Mouse (Mus musculus): ENCODE data around the gene Olfr60. TPM values are rescaled to one million over a fixed set of nuclear protein-coding genes. Genes with fewer than 3 reads are reported as not detected.

Gene Olfr60
- total RNA-seq (2021): not detected

DNA sequence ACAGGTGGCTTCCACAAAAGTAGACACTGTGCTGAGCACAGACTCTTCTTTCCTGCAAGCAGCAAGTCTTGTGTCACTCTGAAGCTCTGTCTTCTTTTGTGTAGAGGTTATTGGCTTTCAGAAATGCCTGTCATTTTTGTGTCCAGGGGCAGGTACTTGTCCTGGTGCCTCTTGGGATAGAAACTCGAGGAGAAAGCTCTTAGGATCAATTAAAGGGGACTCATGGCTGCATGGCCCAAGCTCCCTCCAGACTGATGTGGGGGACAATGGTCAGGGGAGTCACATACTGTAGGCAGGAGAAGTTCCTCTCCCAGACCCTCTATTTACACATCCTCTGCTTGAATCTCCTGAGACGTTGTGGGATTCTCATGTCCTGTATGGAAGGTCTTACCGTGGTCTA lies at the start of gene Olfr60:
Gene Olfr60 (minus strand): TSS at position 101 of the 400 bp plus-strand sequence.
- DNase-seq (ENCODE audit: low spot score in 2 of 2): no peak
- intact Hi-C loops (cut with DNase I): no loop called here

DNA sequence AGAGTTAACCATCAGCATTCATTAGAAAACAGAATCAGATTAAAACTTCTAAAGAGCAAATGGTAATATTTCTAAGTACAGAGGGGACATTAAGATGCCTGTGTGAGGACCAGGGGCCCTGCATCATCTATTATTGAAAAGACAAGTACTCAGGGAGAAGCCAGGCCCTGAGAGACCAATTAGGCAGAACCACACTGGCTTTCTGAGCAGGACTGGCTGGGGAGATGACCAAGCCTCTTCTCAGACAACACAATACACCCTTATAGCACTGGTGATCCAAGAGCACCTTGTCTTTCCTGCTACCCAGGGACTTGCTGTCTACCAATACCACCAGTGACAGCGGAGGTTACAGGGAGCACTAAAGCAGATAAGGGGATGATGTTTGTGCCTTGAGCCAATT lies 41.3 kb upstream of the Olfr60 start, which contains the start of gene Olfr531:
Gene Olfr531 (minus strand): TSS at position 101 of the 400 bp plus-strand sequence.
- intact Hi-C loops (cut with DNase I): no loop called here
- no peak for DNase-seq (ENCODE audit: low spot score in 2 of 2)

DNA sequence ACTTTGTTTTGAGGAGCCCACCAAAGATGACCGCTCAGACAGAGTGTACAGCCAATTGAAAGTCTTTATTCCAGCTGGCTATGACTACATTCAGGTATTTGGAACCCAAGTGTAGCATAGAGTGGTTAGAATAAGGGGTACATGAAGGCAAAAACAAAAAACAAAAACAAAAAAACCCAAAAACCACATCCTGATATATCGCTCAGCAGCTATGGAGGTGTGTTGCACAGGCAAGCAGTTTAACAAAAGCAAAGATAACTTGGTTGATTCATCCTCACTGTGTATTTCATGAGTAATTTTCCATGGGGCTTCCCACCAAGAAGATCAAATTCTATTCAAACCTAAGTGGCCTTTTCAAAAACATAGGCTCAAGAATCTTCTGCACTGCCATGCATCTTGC lies 15.4 kb upstream of the Olfr60 start:
- intact Hi-C loops (cut with DNase I): no loop called here
- DNase-seq (ENCODE audit: low spot score in 2 of 2): no peak

DNA sequence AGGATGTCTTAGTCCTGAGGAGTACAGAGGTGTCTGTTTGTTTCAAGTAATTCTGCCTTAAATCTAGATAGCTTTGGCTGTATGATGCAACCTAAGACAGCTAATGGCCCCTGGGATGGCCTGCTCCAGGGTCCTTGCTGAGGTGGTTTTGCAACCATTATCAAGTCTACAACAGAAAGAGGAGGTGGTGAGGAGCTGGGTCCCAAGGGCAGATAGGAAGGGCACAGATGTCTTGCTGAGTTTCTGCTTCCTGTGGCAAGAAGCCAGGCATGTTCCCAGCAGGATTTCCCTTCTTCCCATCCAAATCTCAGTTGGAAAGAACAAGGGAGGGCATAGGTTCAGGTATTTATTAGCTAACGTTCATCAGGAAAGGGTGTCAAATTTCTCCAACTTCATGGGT lies 14.8 kb upstream of the Olfr60 start, which contains the start of gene Olfr530:
Gene Olfr530 (minus strand): TSS at position 101 of the 400 bp plus-strand sequence.
- no peak for DNase-seq (ENCODE audit: low spot score in 2 of 2)
- intact Hi-C loops (cut with DNase I): no loop called here

DNA sequence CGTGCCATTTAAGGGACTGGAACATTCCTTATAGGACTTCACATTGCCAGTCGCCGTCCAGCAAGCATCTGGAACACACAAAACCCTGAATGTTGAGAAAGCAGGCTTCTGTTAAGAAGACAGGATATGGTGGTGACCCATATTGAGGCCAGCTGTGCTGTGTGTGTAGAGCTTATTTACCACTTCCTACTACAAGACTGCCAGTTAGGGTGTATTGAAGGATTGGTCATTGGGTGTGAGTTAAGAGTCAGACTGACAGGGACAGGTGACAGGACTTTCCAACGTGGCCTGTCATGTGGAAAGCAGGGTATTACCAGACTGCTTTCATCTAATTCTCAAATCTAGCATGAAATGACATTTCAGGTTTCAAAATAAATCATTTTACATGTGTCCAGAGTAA lies 12.8 kb upstream of the Olfr60 start:
- intact Hi-C loops (cut with DNase I): no loop called here
- no peak for DNase-seq (ENCODE audit: low spot score in 2 of 2)

DNA sequence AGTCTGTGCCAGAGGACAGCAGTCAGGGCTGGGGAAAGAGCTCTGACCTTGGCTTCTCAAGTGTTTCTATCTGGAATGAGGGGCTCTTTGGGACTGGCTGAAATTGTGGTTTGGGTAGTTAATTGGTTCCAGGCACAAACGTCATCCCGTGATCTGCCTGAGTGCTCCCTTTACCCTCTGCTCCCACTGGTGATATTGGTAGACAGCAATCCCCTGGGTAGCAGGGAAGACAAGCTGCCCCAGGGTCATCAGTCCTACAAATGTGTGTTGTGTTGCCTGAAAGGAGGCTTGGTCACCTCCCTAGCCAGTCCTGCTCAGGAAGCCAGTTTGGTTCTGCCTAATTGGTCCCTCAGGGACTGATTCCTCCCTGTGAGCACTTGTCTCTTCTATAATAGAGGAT lies 27.8 kb downstream of the Olfr60 start, which contains the start of gene Olfr527:
Gene Olfr527 (plus strand): TSS at position 301 of the 400 bp plus-strand sequence.
- no peak for DNase-seq (ENCODE audit: low spot score in 2 of 2)
- intact Hi-C loops (cut with DNase I): no loop called here

DNA sequence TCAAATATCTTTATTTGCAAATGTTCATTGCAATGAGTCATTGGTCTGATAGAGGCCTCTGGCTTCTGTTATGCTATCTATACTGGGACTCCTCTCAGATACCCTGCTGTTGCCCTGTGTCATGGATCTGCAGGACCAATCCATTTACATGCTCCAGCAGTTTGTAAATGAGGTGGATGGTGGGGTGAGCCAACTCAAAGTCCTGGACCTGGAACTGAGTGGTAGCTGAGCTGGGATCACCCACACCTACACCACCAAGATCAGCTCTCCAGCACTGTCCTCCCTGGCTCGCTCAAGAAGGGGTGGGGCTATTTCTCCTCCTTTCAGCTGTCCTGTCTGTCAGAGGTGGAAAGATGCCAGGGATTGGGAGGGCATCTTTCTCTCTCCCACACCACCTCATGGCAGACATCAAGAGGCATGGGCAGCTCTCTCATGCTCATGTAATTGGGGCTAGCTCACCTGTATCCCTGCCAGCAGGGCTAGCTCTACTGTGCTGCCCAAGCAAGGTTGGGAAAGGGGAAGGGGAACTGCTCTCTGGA lies 31.6 kb downstream of the Olfr60 start:
- intact Hi-C loops (cut with DNase I): no loop called here

DNA sequence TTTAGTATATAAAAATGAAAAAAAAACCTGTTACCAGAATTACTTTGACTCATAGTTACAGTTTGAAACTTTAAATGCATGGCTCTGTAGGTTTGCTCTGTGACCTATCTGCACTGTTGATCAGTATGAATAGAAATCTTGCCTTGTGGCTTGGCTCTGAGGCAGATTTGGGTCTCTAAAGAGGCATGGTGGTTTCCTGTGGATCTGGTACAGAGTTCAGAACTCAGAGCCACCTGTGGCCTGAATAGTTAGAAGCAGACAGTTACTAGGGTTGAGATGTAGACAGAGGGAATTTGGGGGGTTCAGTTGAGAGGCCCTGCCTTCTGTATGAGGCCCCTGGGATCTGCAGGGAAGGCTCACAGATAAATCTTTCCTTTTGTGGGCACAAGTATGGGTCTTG lies 40.3 kb downstream of the Olfr60 start:
- intact Hi-C loops (cut with DNase I): no loop called here
- DNase-seq (ENCODE audit: low spot score in 2 of 2): no peak

More for the DNA sequence above, 31.6 kb downstream of the Olfr60 start:
- no peak for DNase-seq (ENCODE audit: low spot score in 2 of 2)

DNA sequence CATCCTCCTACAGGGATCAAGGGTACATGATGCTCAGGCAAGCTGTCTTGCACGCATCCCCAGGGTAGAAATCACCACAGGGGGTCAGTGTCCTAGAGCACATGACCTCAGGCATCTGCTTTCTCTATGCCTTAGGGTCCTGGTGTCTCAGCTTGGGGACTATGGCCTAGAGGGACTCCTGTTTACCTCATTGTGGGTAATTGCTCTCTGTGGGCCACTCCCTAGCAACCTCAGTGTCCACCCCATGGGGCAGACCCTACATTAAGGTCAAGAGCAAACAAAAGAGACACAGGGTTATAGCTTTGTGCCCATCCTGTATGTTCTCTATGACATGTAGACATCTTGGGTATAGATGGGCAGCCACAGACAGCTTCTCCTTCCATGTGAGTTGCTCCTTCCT lies 40.9 kb downstream of the Olfr60 start, which contains the start of gene Olfr525:
Gene Olfr525 (plus strand): TSS at position 301 of the 400 bp plus-strand sequence.
- intact Hi-C loops (cut with DNase I): loop anchor here (1.0 kb wide), 1 partner anchor 100 kb away; no protein-coding TSS in a partner anchor
- no peak for DNase-seq (ENCODE audit: low spot score in 2 of 2)

DNA sequence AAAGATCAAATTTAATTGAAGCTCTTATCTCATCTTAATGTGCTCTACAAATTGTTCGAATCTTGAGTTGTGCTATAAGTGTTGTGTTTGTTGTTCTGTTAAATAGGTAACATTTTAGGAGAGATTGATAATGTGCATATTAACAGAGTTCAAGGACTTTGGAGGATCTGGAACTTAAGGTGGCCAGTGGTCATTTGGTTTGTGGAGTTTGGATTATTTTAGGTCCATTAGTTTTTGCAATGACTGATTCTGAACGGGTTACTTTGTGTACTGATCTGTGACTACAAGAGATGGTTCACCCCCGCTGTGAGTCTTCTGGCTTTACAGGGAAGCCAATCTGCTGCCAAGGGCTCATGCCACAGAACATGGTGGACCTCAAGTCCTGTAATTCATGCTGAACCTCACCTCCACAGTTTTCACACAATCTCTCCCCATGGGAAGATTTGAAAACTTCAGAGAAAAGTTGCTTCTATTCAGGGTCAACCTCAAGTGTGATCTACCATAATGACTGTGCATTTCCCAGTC lies 41.5 kb downstream of the Olfr60 start:
- intact Hi-C loops (cut with DNase I): loop anchor here (1.0 kb wide), 1 partner anchor 100 kb away; no protein-coding TSS in a partner anchor
- no peak for DNase-seq (ENCODE audit: low spot score in 2 of 2)

DNA sequence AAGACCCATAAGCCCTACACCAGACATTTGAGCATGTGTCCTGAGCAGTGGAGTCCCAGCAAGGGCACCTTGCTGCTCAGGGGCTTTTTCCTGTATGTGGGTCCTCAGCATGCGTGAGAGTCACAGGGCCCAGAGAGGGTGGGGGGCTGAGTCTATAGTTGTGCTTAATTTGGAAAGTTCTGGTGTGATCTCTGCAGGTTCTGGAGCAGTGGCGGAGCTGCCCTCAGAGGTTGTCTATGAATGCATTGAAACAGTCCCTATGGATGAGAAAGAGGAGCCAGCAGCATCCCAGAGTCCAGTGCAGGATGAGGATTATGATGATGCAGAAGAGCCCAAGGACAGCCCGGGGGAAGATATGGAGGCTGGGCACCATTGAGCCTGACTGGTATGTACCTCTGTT lies 62.1 kb downstream of the Olfr60 start:
- no peak for DNase-seq (ENCODE audit: low spot score in 2 of 2)
- intact Hi-C loops (cut with DNase I): no loop called here

DNA sequence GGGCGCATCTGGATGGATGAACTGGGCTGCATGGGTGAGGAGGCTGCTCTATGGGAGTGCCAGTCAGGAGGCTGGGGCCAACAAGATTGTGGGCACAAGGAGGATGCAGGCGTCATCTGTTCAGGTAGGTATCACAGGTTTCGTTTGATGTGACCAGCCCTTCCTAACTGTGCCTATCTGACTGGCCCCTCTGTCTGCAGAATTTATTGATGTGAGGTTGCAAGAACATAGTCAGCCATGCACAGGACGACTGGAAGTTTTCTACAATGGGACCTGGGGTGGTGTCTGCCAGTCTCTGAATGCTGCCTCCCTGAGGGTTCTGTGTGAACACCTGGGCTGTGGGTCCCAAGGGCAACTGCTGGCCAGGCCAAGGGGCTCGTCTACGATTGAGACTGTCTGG lies 64.6 kb downstream of the Olfr60 start:
- no peak for DNase-seq (ENCODE audit: low spot score in 2 of 2)
- intact Hi-C loops (cut with DNase I): no loop called here

DNA sequence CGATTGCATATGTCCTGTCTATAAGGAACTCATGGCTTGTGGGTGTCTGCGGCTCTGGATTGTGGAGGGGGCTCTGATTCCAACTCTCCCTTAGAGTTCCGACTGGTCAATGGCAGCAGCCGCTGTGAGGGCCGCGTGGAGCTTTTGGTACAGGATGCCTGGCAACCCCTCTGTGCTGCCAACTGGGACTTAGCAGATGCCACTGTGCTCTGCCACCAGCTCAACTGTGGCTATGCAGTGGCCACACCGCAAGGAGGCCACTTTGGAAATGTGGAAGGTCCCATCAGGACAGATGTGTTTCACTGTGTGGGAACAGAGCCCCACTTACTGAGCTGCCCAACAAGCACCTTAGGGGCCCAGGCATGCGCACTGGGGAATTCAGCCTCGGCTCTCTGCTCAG lies 65.7 kb downstream of the Olfr60 start:
- no peak for DNase-seq (ENCODE audit: low spot score in 2 of 2)
- intact Hi-C loops (cut with DNase I): no loop called here

Other genes with a start within 250 kb of the Olfr60 start
- 1 to 10 TPM; 5.6 TPM for gene Paox, start 245.9 kb downstream of the Olfr60 start, total RNA-seq (2021)
- 10 to 100 TPM; 51.0 to 53.0 TPM for gene Echs1, start 245.2 kb downstream of the Olfr60 start, total RNA-seq (2021)
- 10 to 100 TPM; 20.8 to 20.9 TPM for gene Mtg1, start 224.1 kb downstream of the Olfr60 start, total RNA-seq (2021)
- gene Sprn, start 206.8 kb downstream of the Olfr60 start, total RNA-seq (2021): 100 to 1,000 TPM; 141 to 186 TPM
- gene Olfr522, start 196.9 kb downstream of the Olfr60 start, total RNA-seq (2021): not detected
- gene Olfr523, start 188.5 kb downstream of the Olfr60 start, total RNA-seq (2021): not detected
- not detected for gene Olfr524, start 155.7 kb downstream of the Olfr60 start, total RNA-seq (2021)
- gene Cd163l1, start 143.4 kb downstream of the Olfr60 start, total RNA-seq (2021): not detected
- gene 5830411N06Rik, start 114.4 kb downstream of the Olfr60 start, total RNA-seq (2021): not detected
- not detected for gene Olfr525, start 40.8 kb downstream of the Olfr60 start, total RNA-seq (2021)
- not detected for gene Olfr527, start 27.7 kb downstream of the Olfr60 start, total RNA-seq (2021)
- gene Olfr530, start 14.7 kb upstream of the Olfr60 start, total RNA-seq (2021): not detected
- not detected for gene Olfr531, start 41.2 kb upstream of the Olfr60 start, total RNA-seq (2021)
- gene Olfr532, start 60.0 kb upstream of the Olfr60 start, total RNA-seq (2021): not detected
- gene Olfr533, start 101.7 kb upstream of the Olfr60 start, total RNA-seq (2021): not detected
- gene Olfr535, start 122.5 kb upstream of the Olfr60 start, total RNA-seq (2021): not detected
- not detected for gene Olfr536, start 145.7 kb upstream of the Olfr60 start, total RNA-seq (2021)
- gene Olfr538, start 206.2 kb upstream of the Olfr60 start, total RNA-seq (2021): not detected
- gene Olfr46, start 239.6 kb upstream of the Olfr60 start, total RNA-seq (2021): under 1 TPM; 0.05 to 0.36 TPM